Mouse (Mus musculus): Measurements from ENCODE around the gene Patl2. TPM values are rescaled to one million over a fixed set of nuclear protein-coding genes. Genes with fewer than 3 reads are reported as not detected.
A peak's percentile ranks its signal among the peaks of the same experiment; 100 is the strongest.

The Patl2 gene
- total and polyA plus RNA-seq, 3 experiments: not detected

DNA sequence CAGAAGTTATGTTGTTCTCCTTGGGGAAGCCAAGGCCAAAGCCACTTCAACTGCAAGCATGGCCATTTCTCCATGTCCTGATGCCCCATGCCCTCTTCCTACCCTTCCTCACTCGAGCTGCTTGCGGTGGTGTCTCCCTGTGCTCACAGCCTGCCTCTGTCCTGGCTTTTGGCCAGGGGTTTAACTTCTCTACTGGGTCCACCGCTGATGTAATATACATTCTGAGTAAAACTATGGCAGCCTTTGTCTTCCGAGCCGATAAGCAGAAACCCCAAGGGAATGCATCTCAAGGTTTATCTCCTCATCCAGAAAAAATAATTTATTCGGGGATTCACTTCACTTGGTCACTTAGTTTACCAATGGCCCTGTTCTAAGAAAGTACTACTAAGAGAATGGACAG is 39.3 kb downstream of the Patl2 start:
- Histone ChIP-seq H3K36me3 (ENCODE audit: control insufficient read depth, insufficient read depth, low read length) (peaks cover 18% of the 10 kb centered on the region), H3K79me2 (replicated peaks; ENCODE audit: control insufficient read depth, insufficient read depth, low read length) (no peaks in the 10 kb centered on the region; the same call in 1 of the 2 replicates), H3K27me3 (ENCODE audit: control insufficient read depth, insufficient read depth, low read length) (no peaks in the 10 kb centered on the region), H3K9ac (ENCODE audit: low read depth, low read length) (no peak overlapping the region), H3K27ac (peak overlapping the region; percentile 96), H3K4me1 (ENCODE audit: control insufficient read depth, insufficient read depth, low read length) (peaks cover 8% of the 10 kb centered on the region), H3K4me3 (peak overlapping the region; percentile 79)
- DNase-seq: peak; percentile 46 to 51
- 25% methylated on average over 6 of the region's 6 CpGs for WGBS
- TF ChIP-seq CTCF (IDR thresholded peaks at IDR 0.05): no peak
- no peak for TF ChIP-seq EP300 (IDR thresholded peaks at IDR 0.05; ENCODE audit: insufficient read depth, low read depth, low read length)
- TF ChIP-seq POLR2A (IDR thresholded peaks at IDR 0.05; ENCODE audit: insufficient read depth, low read depth, low read length): no peak
- intact Hi-C loops (cut with DNase I): no loop called here

DNA sequence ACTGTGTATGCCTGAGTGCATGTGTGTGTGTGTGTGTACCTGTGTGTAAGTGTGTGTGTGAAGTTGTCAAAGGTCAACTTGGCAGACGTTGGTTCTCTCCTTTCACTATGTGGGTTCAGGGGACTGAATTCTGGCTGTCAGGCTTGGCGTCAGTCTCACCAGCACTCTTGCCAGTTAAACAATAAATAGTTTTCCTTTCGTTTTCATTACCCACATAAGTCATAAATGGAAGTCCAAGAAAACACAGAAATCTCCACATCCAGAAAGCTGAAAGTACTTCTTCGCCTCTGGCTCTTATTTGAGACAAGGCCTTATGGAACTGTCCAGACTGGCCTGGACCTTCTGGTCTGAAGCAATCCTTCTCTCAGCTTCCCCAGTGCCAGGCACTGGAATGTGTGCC is 40.2 kb downstream of the Patl2 start:
- 69% methylated on average over 4 of the region's 4 CpGs for WGBS
- Histone ChIP-seq H3K27me3 (ENCODE audit: control insufficient read depth, insufficient read depth, low read length) (no peaks in the 10 kb centered on the region), H3K36me3 (ENCODE audit: control insufficient read depth, insufficient read depth, low read length) (peaks cover 9% of the 10 kb centered on the region), H3K4me3 (no peak overlapping the region), H3K79me2 (replicated peaks; ENCODE audit: control insufficient read depth, insufficient read depth, low read length) (no peaks in the 10 kb centered on the region; the same call in 1 of the 2 replicates), H3K4me1 (ENCODE audit: control insufficient read depth, insufficient read depth, low read length) (peaks cover 5% of the 10 kb centered on the region), H3K9ac (ENCODE audit: low read depth, low read length) (no peak overlapping the region), H3K27ac (no peak overlapping the region)
- intact Hi-C loops (cut with DNase I): no loop called here
- TF ChIP-seq POLR2A (IDR thresholded peaks at IDR 0.05; ENCODE audit: insufficient read depth, low read depth, low read length): no peak
- DNase-seq: no peak

DNA sequence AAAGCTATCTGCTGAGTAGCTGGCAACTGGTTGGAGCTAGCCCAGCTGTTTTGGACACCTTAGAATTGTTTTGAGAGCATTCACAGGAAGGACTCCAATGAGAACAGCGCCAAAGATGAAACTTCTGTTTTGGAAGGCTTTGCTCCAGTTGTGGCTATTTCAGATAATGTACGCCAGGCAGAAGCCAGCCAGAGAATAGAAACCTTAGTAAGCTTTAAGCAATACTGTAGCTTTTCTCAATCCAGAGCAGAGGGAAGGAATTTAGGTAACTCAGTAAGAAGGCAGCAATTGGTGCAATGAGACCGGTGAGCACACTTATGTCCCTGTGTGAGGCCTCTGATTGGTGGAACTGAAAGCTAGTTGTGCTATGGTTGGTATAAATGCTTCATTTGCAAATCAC is 42.9 kb downstream of the Patl2 start:
- Histone ChIP-seq H3K79me2 (replicated peaks; ENCODE audit: control insufficient read depth, insufficient read depth, low read length) (no peaks in the 10 kb centered on the region), H3K4me1 (ENCODE audit: control insufficient read depth, insufficient read depth, low read length) (peaks cover 1% of the 10 kb centered on the region), H3K4me3 (no peak overlapping the region), H3K36me3 (ENCODE audit: control insufficient read depth, insufficient read depth, low read length) (no peaks in the 10 kb centered on the region), H3K9ac (ENCODE audit: low read depth, low read length) (no peak overlapping the region), H3K27me3 (ENCODE audit: control insufficient read depth, insufficient read depth, low read length) (no peaks in the 10 kb centered on the region), H3K27ac (no peak overlapping the region)
- TF ChIP-seq EP300 (IDR thresholded peaks at IDR 0.05; ENCODE audit: insufficient read depth, low read depth, low read length) (no peak), POLR2A (IDR thresholded peaks at IDR 0.05; ENCODE audit: insufficient read depth, low read depth, low read length) (no peak), CTCF (IDR thresholded peaks at IDR 0.05) (no peak)
- intact Hi-C loops (cut with DNase I): no loop called here
- DNase-seq: no peak
- WGBS: 85% methylated on average over 3 of the region's 3 CpGs

DNA sequence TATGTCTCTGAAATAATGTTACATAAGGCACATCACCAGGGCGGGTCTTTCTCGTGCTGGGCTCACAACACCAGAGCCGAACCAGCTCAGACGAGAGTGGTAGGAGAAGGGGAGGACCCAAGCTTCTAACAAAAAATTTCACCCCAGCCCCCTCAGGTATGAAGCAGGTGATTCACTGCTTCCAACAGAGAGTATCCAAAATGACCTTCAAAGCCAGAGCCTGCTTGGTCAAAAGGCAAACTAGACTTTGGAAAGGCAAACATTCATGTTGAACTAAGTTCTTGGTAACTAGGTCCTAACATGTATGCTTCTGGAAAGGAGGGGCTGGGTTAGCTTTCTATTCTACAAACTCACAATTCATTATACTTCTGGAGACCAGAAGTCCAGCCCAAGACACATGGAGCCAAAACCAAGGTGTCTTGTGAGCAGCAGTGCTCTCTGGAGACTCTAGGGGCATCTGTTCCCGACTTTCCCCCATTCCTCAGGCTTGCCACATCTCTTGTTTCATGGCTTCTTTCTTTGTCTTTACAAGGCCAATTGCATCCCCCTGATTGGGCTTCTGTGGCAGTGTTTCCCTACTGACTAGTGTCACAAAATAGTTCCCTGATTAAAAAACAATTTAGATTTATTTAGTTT is 44.5 kb downstream of the Patl2 start:
- no peaks in the 10 kb centered on the region for H3K36me3 ChIP-seq (ENCODE audit: control insufficient read depth, insufficient read depth, low read length)
- H3K4me3 ChIP-seq: no peak overlapping the region
- intact Hi-C loops (cut with DNase I): no loop called here
- no peaks in the 10 kb centered on the region for H3K27me3 ChIP-seq (ENCODE audit: control insufficient read depth, insufficient read depth, low read length)
- peak; percentile 15 for TF ChIP-seq CTCF (IDR thresholded peaks at IDR 0.05)
- no peak for TF ChIP-seq POLR2A (IDR thresholded peaks at IDR 0.05; ENCODE audit: insufficient read depth, low read depth, low read length)
- no peak for DNase-seq
- no peaks in the 10 kb centered on the region for H3K79me2 ChIP-seq (replicated peaks; ENCODE audit: control insufficient read depth, insufficient read depth, low read length)
- WGBS: 70% methylated on average over 5 of the region's 5 CpGs
- no peaks in the 10 kb centered on the region; the same call in 1 of the 2 replicates for H3K4me1 ChIP-seq (ENCODE audit: control insufficient read depth, insufficient read depth, low read length)
- no peak overlapping the region for H3K27ac ChIP-seq
- H3K9ac ChIP-seq (ENCODE audit: low read depth, low read length): no peak overlapping the region

DNA sequence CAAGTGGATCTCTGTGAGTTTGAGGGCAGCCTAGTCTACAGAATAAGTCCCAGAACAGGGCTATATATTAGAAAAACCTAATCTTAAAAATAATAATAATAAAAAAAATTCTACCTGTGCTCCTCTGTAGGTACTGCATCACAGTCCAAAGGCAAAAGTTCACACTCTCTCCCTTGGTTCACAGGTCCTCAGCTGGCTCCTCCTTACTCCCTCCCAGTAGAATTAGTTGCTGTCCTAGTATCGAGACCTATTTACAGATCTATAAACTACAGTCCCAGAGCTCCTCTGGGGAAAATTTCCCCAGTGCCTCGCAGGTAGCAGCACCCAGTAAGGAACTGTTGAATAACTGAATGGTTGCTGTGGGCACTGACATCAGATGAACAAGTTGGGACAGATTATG is 45.2 kb downstream of the Patl2 start:
- Histone ChIP-seq H3K4me3 (no peak overlapping the region), H3K36me3 (ENCODE audit: control insufficient read depth, insufficient read depth, low read length) (no peaks in the 10 kb centered on the region), H3K27ac (no peak overlapping the region), H3K9ac (ENCODE audit: low read depth, low read length) (no peak overlapping the region), H3K27me3 (ENCODE audit: control insufficient read depth, insufficient read depth, low read length) (no peaks in the 10 kb centered on the region), H3K79me2 (replicated peaks; ENCODE audit: control insufficient read depth, insufficient read depth, low read length) (no peaks in the 10 kb centered on the region), H3K4me1 (ENCODE audit: control insufficient read depth, insufficient read depth, low read length) (no peaks in the 10 kb centered on the region; the same call in 1 of the 2 replicates)
- WGBS: 70% methylated on average over 2 of the region's 2 CpGs
- intact Hi-C loops (cut with DNase I): no loop called here
- DNase-seq: no peak
- TF ChIP-seq CTCF (IDR thresholded peaks at IDR 0.05): no peak
- TF ChIP-seq POLR2A (IDR thresholded peaks at IDR 0.05; ENCODE audit: insufficient read depth, low read depth, low read length): no peak
- TF ChIP-seq EP300 (IDR thresholded peaks at IDR 0.05; ENCODE audit: insufficient read depth, low read depth, low read length): no peak

DNA sequence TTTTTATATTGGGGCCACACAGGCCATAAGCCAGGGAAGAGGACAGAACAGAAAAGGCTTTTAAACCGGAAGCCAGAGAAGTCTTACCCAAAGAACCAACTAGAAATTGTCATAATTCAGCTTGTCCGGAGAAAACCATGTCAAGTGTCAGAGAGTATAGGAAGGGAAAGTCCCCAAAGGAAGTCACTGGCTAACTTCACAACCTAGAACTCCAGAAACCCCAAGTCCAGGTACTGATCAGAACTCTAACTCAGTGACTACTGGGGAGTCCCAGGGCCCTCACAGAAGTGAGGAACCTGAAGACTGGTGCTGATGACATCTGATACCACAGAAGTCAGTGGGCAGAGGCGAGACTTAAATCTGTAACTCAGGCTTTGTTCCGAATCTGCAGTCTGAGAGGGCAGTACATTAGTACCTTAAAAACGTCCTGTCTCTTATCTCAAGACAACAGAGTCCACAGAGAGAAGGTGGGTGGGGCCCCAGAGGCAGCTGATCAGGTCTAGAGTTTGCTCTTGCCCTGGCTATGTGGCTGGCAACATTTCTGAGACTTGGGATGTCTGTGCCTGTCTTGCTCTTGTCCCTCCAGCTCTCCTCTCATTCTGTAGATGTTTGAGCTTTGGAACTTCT is 48.0 kb downstream of the Patl2 start:
- Histone ChIP-seq H3K4me1 (ENCODE audit: control insufficient read depth, insufficient read depth, low read length) (no peaks in the 10 kb centered on the region), H3K27ac (no peak overlapping the region), H3K4me3 (no peak overlapping the region), H3K9ac (ENCODE audit: low read depth, low read length) (no peak overlapping the region), H3K79me2 (replicated peaks; ENCODE audit: control insufficient read depth, insufficient read depth, low read length) (no peaks in the 10 kb centered on the region), H3K36me3 (ENCODE audit: control insufficient read depth, insufficient read depth, low read length) (no peaks in the 10 kb centered on the region), H3K27me3 (ENCODE audit: control insufficient read depth, insufficient read depth, low read length) (no peaks in the 10 kb centered on the region)
- 45% methylated on average over 5 of the region's 5 CpGs for WGBS
- DNase-seq: no peak
- intact Hi-C loops (cut with DNase I): no loop called here
- TF ChIP-seq POLR2A (IDR thresholded peaks at IDR 0.05; ENCODE audit: insufficient read depth, low read depth, low read length): no peak
- TF ChIP-seq EP300 (IDR thresholded peaks at IDR 0.05; ENCODE audit: insufficient read depth, low read depth, low read length): no peak
- TF ChIP-seq CTCF (IDR thresholded peaks at IDR 0.05): no peak
